Mouse (Mus musculus) neural tube, embryonic 11.5 days (tissue): ENCODE measurements around the gene Smad1. TPM values are rescaled to one million over a fixed set of nuclear protein-coding genes. Genes with fewer than 3 reads are reported as not detected.
A peak's percentile ranks its signal among the peaks of the same experiment; 100 is the strongest.

Experiments used
- ATAC-seq: fragments of 200-750 bp; cut with Nextera tagmentation; 2 replicates; pipeline ENCODE4 v1.8.0; 2017; ENCODE audit warnings: moderate number of reproducible peaks, mild to moderate bottlenecking, moderate TSS enrichment, moderate library complexity; ENCODE audit not compliant: insufficient read depth, low FRiP score, low TSS enrichment
- DNase-seq: peaks from one replicate; pipeline ENCODE4 v3.0.0-alpha.2; 2015; ENCODE audit warnings: low spot score
- H3K27ac ChIP-seq: fragments of 300-500 bp; sonication (generic); 2 replicates; pipeline ENCODE4 v1.5.1; 2014; ENCODE audit warnings: low read depth, mild to moderate bottlenecking, low read length
- H3K27me3 ChIP-seq: fragments of 300-500 bp; sonication (generic); 2 replicates; pipeline ENCODE4 v1.6.1; 2014; ENCODE audit warnings: mild to moderate bottlenecking, low read length, mixed read lengths; ENCODE audit not compliant: control insufficient read depth, insufficient read depth
- H3K36me3 ChIP-seq: fragments of 300-500 bp; sonication (generic); 2 replicates; pipeline ENCODE4 v1.6.1; 2014; ENCODE audit warnings: mild to moderate bottlenecking, low read length, moderate library complexity, mixed read lengths; ENCODE audit not compliant: control insufficient read depth, insufficient read depth
- H3K4me1 ChIP-seq: fragments of 300-500 bp; sonication (generic); 2 replicates; pipeline ENCODE4 v1.6.1; 2014; ENCODE audit warnings: low read length, mixed read lengths; ENCODE audit not compliant: control insufficient read depth, insufficient read depth
- H3K4me2 ChIP-seq: fragments of 300-500 bp; sonication (generic); 2 replicates; pipeline ENCODE4 v1.6.1; 2014; ENCODE audit warnings: low read depth, mild to moderate bottlenecking, moderate library complexity
- H3K4me3 ChIP-seq: fragments of 300-500 bp; sonication (generic); 2 replicates; pipeline ENCODE4 v1.5.1; 2014; ENCODE audit warnings: low read depth, low read length
- H3K9ac ChIP-seq: fragments of 300-500 bp; sonication (generic); 2 replicates; pipeline ENCODE4 v1.6.1; 2014; ENCODE audit warnings: mild to moderate bottlenecking, low read length
- H3K9me3 ChIP-seq: fragments of 300-500 bp; sonication (generic); 2 replicates; pipeline ENCODE4 v1.6.1; 2016; ENCODE audit warnings: low read length; ENCODE audit not compliant: control insufficient read depth
- WGBS: fragments of 180-500 bp; shearing (Covaris S2); extraction: QIAGEN DNeasy Blood & Tissue Kit; methylation state at CpG from one replicate; pipeline ENCODE4 v1.1.7; 2014; 5-methylcytosine and 5-hydroxymethylcytosine counted together
- polyA plus RNA-seq: library from polyadenylated mRNA; unstranded; fragments of >200 nt; fragmentation: Nextera tagmentation; extraction: Ambion mirVana; gene quantifications from 2 replicates; pipeline ENCODE4 v1.2.1, GENCODE M21; 2014

Gene Smad1
- polyA plus RNA-seq, 1 experiment from 2014 or later, result 72.5 TPM

DNA sequence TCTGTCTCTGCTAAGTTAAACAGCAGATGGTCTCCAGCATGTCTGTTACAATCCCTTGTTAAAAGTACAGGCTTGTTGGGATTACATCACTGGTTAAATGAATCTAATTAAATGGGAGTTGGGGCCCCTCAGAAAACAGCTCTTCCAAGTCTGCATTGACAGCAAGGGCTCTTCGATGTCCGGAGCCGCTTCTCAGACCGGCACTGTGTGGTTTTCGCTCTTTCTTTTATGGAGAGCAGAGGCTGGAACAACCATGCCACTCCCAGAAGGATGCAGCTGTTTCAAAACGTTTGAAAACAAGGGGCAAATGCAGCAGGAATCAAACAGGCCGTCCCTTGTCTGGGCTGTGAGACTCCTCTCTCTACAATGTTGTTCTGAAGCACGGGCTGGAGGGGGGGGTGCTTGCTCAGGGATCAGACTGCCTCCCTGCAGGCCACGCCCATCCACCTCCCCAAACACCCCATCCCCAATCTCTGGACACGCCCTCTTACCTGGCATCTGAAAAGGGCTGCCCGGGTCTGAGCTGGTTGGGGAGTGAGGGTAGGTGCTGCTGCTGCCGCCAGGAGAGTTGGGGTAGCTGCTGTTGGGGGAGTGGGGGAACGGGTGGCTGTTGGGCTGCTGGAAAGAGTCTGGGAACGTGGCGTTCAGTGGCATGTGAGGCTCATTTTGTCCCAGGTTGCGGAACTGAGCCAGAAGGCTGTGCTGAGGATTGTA lies 43.4 kb downstream of the Smad1 start:
- Histone ChIP-seq H3K4me3 (no peak overlapping the region), H3K4me1 (no peaks in the 10 kb centered on the region; the same call in 1 of the 2 replicates), H3K9ac (no peak overlapping the region), H3K9me3 (no peaks in the 10 kb centered on the region), H3K27me3 (no peaks in the 10 kb centered on the region), H3K27ac (0 out of 2 replicates have a peak overlapping the region, but pooled peaks have one; percentile 27), H3K4me2 (no peak overlapping the region), H3K36me3 (0 out of 2 replicates have a peak, but pooled peaks cover 2% of the 10 kb centered on the region)
- no peak for DNase-seq
- WGBS, result 41% methylated on average over 16 of the region's 16 CpGs
- ATAC-seq, result 0 out of 2 replicates have a peak, but pooled peaks have one; percentile 28

DNA sequence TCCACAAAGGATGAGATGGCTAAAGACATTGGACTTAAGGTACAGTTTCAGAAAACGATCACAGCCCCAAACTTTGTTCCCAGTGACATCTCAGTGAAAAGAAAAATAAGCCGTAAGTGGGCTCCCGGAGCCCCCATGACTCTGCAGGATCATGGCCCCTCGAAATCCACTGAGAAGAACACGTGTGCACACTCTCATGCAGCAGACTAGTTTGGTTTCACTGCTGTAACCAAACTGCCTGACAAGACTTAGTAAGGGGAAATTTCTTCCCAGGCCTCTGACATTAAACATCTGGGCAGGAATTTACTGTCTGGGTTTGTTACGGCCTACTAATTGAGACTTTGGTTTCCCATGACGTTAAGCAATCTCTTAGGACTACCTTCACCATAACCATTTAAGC lies 45.3 kb downstream of the Smad1 start:
- ATAC-seq, result no peak
- Histone ChIP-seq H3K36me3 (0 out of 2 replicates have a peak, but pooled peaks cover 2% of the 10 kb centered on the region), H3K9me3 (no peaks in the 10 kb centered on the region), H3K4me1 (peaks cover 4% of the 10 kb centered on the region; the same call in 1 of the 2 replicates), H3K27me3 (no peaks in the 10 kb centered on the region), H3K4me3 (no peak overlapping the region), H3K9ac (no peak overlapping the region), H3K4me2 (no peak overlapping the region), H3K27ac (no peak overlapping the region)
- DNase-seq, result no peak
- 89% methylated on average over 7 of the region's 7 CpGs for WGBS

DNA sequence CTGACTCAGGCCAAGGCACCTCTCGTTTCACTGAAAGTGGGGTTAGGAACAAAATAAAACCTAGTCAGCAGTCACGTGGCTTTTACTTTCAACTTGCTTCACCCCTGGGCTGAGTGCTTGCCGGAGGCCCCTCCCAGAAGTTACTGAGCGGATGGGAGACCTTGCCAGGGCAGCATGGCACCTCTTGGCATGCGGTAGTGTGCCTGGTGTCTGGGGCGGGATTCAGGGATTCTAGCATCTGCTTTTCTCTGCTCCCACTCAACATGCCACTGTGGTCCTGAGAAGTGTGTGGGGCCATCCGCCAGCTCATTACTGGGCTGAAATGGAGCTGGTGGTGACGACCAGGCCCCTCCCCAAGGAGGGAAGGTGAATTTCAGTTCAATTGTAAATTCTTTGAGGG lies 47.4 kb downstream of the Smad1 start:
- H3K36me3 ChIP-seq, result 0 out of 2 replicates have a peak, but pooled peaks cover 2% of the 10 kb centered on the region
- ATAC-seq, result no peak
- no peak overlapping the region for H3K9ac ChIP-seq
- no peak for DNase-seq
- H3K9me3 ChIP-seq, result no peaks in the 10 kb centered on the region
- no peak overlapping the region for H3K4me3 ChIP-seq
- no peak overlapping the region for H3K4me2 ChIP-seq
- peaks cover 4% of the 10 kb centered on the region; the same call in 1 of the 2 replicates for H3K4me1 ChIP-seq
- WGBS, result 73% methylated on average over 8 of the region's 8 CpGs
- H3K27ac ChIP-seq, result no peak overlapping the region
- H3K27me3 ChIP-seq, result no peaks in the 10 kb centered on the region

DNA sequence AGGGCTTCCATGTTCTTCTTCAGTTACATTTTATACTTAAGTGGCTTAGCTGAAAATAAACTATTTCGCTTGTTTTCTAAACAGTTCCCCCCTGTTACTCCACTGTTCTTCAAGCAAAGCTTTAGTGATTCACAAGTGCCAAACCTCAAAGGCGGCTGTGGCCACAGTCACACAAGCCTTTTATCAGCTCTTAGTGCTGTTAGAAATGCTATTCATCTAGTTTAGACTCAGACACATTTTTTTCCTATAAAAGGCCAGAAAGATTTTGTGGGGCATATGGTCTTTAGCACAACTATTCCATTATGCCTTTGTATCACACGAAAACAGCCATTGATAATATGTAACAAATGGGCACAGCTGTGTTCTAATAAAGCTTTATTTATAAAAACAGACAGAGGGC lies 48.5 kb downstream of the Smad1 start:
- H3K4me3 ChIP-seq, result no peak overlapping the region
- 0 out of 2 replicates have a peak, but pooled peaks cover 2% of the 10 kb centered on the region for H3K36me3 ChIP-seq
- no peak overlapping the region for H3K9ac ChIP-seq
- H3K4me2 ChIP-seq, result no peak overlapping the region
- 76% methylated on average over 3 of the region's 3 CpGs for whole genome bisulfite sequencing
- no peaks in the 10 kb centered on the region for H3K9me3 ChIP-seq
- peaks cover 4% of the 10 kb centered on the region; the same call in 1 of the 2 replicates for H3K4me1 ChIP-seq
- no peak for ATAC-seq
- no peak for DNase-seq
- no peak overlapping the region for H3K27ac ChIP-seq
- H3K27me3 ChIP-seq, result no peaks in the 10 kb centered on the region

DNA sequence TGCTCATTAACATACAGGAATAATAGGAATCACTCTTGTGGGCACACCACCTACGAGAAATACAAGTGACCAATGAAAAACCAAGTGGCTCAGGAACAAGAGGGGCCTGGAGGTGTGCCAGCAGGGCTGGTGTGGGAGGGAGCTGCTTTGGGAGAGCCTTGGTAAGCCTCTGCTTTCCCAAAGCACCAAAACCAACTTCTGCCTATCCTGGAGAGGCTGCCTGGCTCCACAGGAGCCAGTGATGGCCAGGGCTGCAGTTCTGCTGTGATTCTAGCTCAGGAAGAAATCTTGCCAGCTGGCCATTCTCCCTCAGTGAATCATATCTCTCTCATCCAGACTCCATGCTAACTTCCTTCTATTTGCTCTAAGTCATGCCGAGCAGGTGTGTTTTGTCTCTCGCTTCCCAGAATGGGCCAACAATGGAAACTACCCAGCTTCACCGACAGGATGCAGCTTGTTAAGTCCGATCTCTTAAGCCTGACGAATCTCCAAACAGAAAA lies 49.2 kb downstream of the Smad1 start:
- Histone ChIP-seq H3K9ac (no peak overlapping the region), H3K9me3 (no peaks in the 10 kb centered on the region), H3K4me2 (no peak overlapping the region), H3K4me3 (no peak overlapping the region), H3K4me1 (0 out of 2 replicates have a peak, but pooled peaks cover 4% of the 10 kb centered on the region), H3K36me3 (0 out of 2 replicates have a peak, but pooled peaks cover 2% of the 10 kb centered on the region), H3K27ac (no peak overlapping the region), H3K27me3 (no peaks in the 10 kb centered on the region)
- DNase-seq (no peak), ATAC-seq (peak; percentile 48; the same call in 1 of the 2 replicates)
- 77% methylated on average over 6 of the region's 6 CpGs for WGBS

DNA sequence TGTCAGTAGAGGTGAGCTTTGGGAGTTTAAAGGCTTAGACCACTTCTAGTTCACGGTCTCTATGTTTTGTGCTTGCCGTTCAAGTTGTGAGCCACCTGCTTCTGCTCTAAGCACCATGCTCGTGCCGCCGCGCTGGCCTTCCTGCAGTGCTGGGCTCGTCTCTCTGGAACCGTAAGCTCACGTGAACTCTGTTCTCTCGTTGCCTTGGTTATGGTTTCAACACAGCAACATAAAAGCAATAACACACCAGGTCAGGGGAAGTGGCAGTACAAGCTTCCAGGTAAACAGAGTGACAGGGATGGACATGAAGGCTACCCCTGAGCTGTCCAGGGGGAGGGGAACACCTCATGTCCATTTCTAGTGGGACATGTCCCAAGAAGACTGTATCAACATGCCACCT lies 52.9 kb downstream of the Smad1 start:
- Histone ChIP-seq H3K27ac (no peak overlapping the region), H3K27me3 (no peaks in the 10 kb centered on the region), H3K36me3 (peaks cover 3% of the 10 kb centered on the region; the same call in 1 of the 2 replicates), H3K4me1 (0 out of 2 replicates have a peak, but pooled peaks cover 4% of the 10 kb centered on the region), H3K4me3 (no peak overlapping the region), H3K4me2 (no peak overlapping the region), H3K9me3 (no peaks in the 10 kb centered on the region), H3K9ac (no peak overlapping the region)
- DNase-seq, result no peak
- ATAC-seq, result no peak
- WGBS, result 92% methylated on average over 10 of the region's 10 CpGs

DNA sequence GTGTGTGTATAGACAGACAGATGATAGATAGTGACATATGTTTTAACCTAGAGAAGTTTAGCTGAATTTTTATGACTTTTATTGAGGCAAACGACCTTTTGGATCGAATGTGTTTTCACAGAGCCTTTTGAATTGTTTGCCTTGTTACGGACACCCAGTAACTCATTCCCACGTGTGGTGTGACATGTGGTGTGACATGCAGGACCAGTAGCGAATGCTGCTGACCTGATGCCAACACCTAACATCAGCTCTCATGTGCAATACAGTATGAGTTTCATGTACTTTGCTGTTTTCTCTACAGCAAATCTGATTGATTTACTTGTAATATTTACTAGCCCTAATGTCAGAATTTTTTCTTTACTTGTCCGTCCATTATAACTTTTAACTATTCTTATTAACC lies 53.5 kb downstream of the Smad1 start:
- Histone ChIP-seq H3K4me2 (no peak overlapping the region), H3K27ac (no peak overlapping the region), H3K9ac (no peak overlapping the region), H3K9me3 (no peaks in the 10 kb centered on the region), H3K4me1 (0 out of 2 replicates have a peak, but pooled peaks cover 4% of the 10 kb centered on the region), H3K27me3 (no peaks in the 10 kb centered on the region), H3K36me3 (peaks cover 3% of the 10 kb centered on the region; the same call in 1 of the 2 replicates), H3K4me3 (no peak overlapping the region)
- WGBS, result 80% methylated on average over 6 of the region's 6 CpGs
- DNase-seq (no peak), ATAC-seq (no peak)

DNA sequence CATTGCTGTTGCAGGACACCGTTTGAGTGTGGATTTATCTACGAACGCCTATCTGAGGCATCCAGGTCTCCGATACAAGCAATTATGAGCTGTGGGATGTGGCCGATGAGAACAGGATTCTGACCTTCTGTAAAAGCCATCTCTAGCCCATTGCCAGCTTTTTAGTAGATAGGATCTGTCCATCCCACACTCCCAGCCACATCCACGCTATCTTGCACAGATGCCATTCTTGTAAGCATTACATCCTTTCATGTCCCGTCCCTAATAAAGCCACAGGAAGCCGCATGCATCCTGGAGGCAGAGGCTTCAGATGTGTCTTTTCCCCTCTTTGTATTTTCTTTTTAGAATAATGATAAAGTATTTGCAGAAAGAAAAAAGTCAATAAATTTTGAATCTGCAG lies 58.1 kb downstream of the Smad1 start:
- no peak overlapping the region for H3K27ac ChIP-seq
- no peak for ATAC-seq
- 90% methylated on average over 8 of the region's 8 CpGs for WGBS
- no peaks in the 10 kb centered on the region for H3K4me1 ChIP-seq
- no peak for DNase-seq
- no peaks in the 10 kb centered on the region for H3K27me3 ChIP-seq
- H3K4me3 ChIP-seq, result no peak overlapping the region
- no peak overlapping the region for H3K9ac ChIP-seq
- H3K4me2 ChIP-seq, result no peak overlapping the region
- H3K9me3 ChIP-seq, result no peaks in the 10 kb centered on the region
- H3K36me3 ChIP-seq, result peaks cover 9% of the 10 kb centered on the region

DNA sequence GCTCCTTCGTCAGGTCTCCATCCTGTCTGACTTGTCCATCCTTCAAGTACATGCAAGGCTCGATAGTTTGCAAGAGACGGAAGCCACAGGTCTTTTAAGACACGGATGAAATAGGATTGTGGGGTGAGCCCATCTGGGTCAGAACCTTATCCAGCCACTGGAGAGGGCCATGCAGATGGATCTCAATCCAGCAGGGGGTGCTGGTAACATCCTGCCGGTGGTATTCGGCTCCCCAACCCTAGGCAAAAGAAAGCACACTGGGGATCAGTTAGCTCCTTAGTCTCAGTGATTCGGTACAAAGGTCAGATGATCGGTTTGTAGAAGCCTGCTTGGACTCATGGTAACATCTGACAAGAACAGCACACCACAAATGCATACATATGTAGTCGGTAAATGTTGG lies 59.8 kb downstream of the Smad1 start:
- H3K9me3 ChIP-seq, result no peaks in the 10 kb centered on the region
- H3K4me3 ChIP-seq, result no peak overlapping the region
- no peak overlapping the region for H3K9ac ChIP-seq
- WGBS, result 85% methylated on average over 9 of the region's 9 CpGs
- no peak overlapping the region for H3K27ac ChIP-seq
- DNase-seq (no peak), ATAC-seq (no peak)
- H3K4me1 ChIP-seq, result no peaks in the 10 kb centered on the region
- no peaks in the 10 kb centered on the region for H3K27me3 ChIP-seq
- H3K4me2 ChIP-seq, result no peak overlapping the region
- peaks cover 9% of the 10 kb centered on the region for H3K36me3 ChIP-seq
